Mouse (Mus musculus) heart, embryonic 12.5 days (tissue): Measurements from ENCODE around the gene Zfp319. TPM values are rescaled to one million over a fixed set of nuclear protein-coding genes. Genes with fewer than 3 reads are reported as not detected.

Experiments
- ATAC-seq: fragments of 200-750 bp; cut with Nextera tagmentation; 2 replicates; pipeline ENCODE4 v1.8.0; 2017; ENCODE audit warnings: moderate TSS enrichment, moderate library complexity; ENCODE audit not compliant: insufficient number of reproducible peaks, low FRiP score
- H3K27ac ChIP-seq: fragments of 300-500 bp; sonication (generic); 2 replicates; pipeline ENCODE4 v1.5.1; 2016; ENCODE audit warnings: mild to moderate bottlenecking, moderate library complexity; ENCODE audit not compliant: poor library complexity, severe bottlenecking
- H3K27me3 ChIP-seq: fragments of 300-500 bp; sonication (generic); replicated peaks from 2 replicates; pipeline ENCODE4 v1.6.1; 2016; ENCODE audit warnings: mild to moderate bottlenecking, moderate library complexity
- H3K36me3 ChIP-seq: fragments of 300-500 bp; sonication (generic); 2 replicates; pipeline ENCODE4 v1.6.1; 2016; ENCODE audit warnings: mild to moderate bottlenecking, moderate library complexity
- H3K4me1 ChIP-seq: fragments of 300-500 bp; sonication (generic); replicated peaks from 2 replicates; pipeline ENCODE4 v1.6.1; 2016; ENCODE audit warnings: mild to moderate bottlenecking
- H3K4me2 ChIP-seq: fragments of 300-500 bp; sonication (generic); 2 replicates; pipeline ENCODE4 v1.6.1; 2016; ENCODE audit warnings: mild to moderate bottlenecking, moderate library complexity
- H3K4me3 ChIP-seq: fragments of 300-500 bp; sonication (generic); 2 replicates; pipeline ENCODE4 v1.5.1; 2016; ENCODE audit warnings: mild to moderate bottlenecking
- H3K9ac ChIP-seq: fragments of 300-500 bp; sonication (generic); 2 replicates; pipeline ENCODE4 v1.6.1; 2016; ENCODE audit warnings: mild to moderate bottlenecking, moderate library complexity
- H3K9me3 ChIP-seq: fragments of 300-500 bp; sonication (generic); replicated peaks from 2 replicates; pipeline ENCODE4 v1.6.1; 2016; ENCODE audit warnings: mild to moderate bottlenecking, moderate library complexity
- WGBS: fragments of 180-500 bp; shearing (Covaris S2); methylation state at CpG from one replicate; pipeline ENCODE4 v1.1.7; 2016; 5-methylcytosine and 5-hydroxymethylcytosine counted together
- polyA plus RNA-seq: library from polyadenylated mRNA; unstranded; fragments of >200 nt; fragmentation: Nextera tagmentation; extraction: Ambion mirVana; gene quantifications from 2 replicates; pipeline ENCODE4 v1.2.1, GENCODE M21; 2016

Gene Zfp319
- polyA plus RNA-seq, 1 experiment from 2014 or later, result 8.6 TPM

GRCm38 (mm10) chr8:95327866-95328465, 3.8 kb downstream of the Zfp319 start:
- Histone ChIP-seq H3K4me1 (peaks cover 49% of the 10 kb centered on the region), H3K4me2 (no peak overlapping the region), H3K9me3 (no peaks in the 10 kb centered on the region), H3K27ac (no peak overlapping the region), H3K27me3 (no peaks in the 10 kb centered on the region), H3K9ac (no peak overlapping the region), H3K36me3 (peaks cover 56% of the 10 kb centered on the region), H3K4me3 (no peak overlapping the region)
- 81% methylated on average over 46 of the region's 46 CpGs for WGBS
- ATAC-seq, result no peak

GRCm38 (mm10) chr8:95326822-95327221, 4.9 kb downstream of the Zfp319 start:
- no peak overlapping the region for H3K27ac ChIP-seq
- no peaks in the 10 kb centered on the region for H3K27me3 ChIP-seq
- no peak overlapping the region for H3K4me3 ChIP-seq
- no peak overlapping the region for H3K4me2 ChIP-seq
- H3K4me1 ChIP-seq, result peaks cover 52% of the 10 kb centered on the region
- H3K9ac ChIP-seq, result no peak overlapping the region
- no peak for ATAC-seq
- H3K9me3 ChIP-seq, result no peaks in the 10 kb centered on the region
- 87% methylated on average over 5 of the region's 5 CpGs for WGBS
- peaks cover 56% of the 10 kb centered on the region for H3K36me3 ChIP-seq

- Histone ChIP-seq H3K36me3 (peaks cover 54% of the 10 kb centered on the region), H3K27ac (no peak overlapping the region), H3K4me2 (no peak overlapping the region), H3K4me3 (no peak overlapping the region), H3K27me3 (peaks cover 4% of the 10 kb centered on the region), H3K9me3 (no peaks in the 10 kb centered on the region), H3K9ac (no peak overlapping the region), H3K4me1 (peaks cover 58% of the 10 kb centered on the region)
- WGBS, result 58% methylated on average over 5 of the region's 5 CpGs
- no peak for ATAC-seq
Measured at GRCm38 (mm10) chr8:95324646-95325045, 7.1 kb downstream of the Zfp319 start.

GRCm38 (mm10) chr8:95323201-95323600, 8.5 kb downstream of the Zfp319 start:
- Histone ChIP-seq H3K4me1 (peaks cover 54% of the 10 kb centered on the region), H3K9me3 (0 out of 2 replicates have a peak, but pooled peaks cover under 1% of the 10 kb centered on the region), H3K4me3 (no peak overlapping the region), H3K27ac (no peak overlapping the region), H3K36me3 (peaks cover 40% of the 10 kb centered on the region), H3K9ac (no peak overlapping the region), H3K4me2 (no peak overlapping the region), H3K27me3 (peaks cover 11% of the 10 kb centered on the region)
- no peak for ATAC-seq
- 71% methylated on average over 3 of the region's 3 CpGs for WGBS

- H3K9me3 ChIP-seq, result peaks cover 3% of the 10 kb centered on the region; the same call in 1 of the 2 replicates
- peaks cover 14% of the 10 kb centered on the region for H3K36me3 ChIP-seq
- H3K4me3 ChIP-seq, result peak overlapping the region; percentile 52
- no peak overlapping the region for H3K27ac ChIP-seq
- WGBS, result 3% methylated on average over 41 of the region's 41 CpGs
- peak; percentile 72 for ATAC-seq
- H3K27me3 ChIP-seq, result peaks cover 11% of the 10 kb centered on the region
- peaks cover 39% of the 10 kb centered on the region for H3K4me1 ChIP-seq
- H3K9ac ChIP-seq, result peak overlapping the region; percentile 67; the same call in 1 of the 2 replicates
- H3K4me2 ChIP-seq, result peak overlapping the region; percentile 95
Measured at GRCm38 (mm10) chr8:95320224-95321139, 11.3 kb downstream of the Zfp319 start.

GRCm38 (mm10) chr8:95315350-95315749, 16.4 kb downstream of the Zfp319 start:
- 93% methylated on average over 1 of the region's 1 CpGs for WGBS
- Histone ChIP-seq H3K36me3 (no peaks in the 10 kb centered on the region), H3K27me3 (peaks cover 15% of the 10 kb centered on the region), H3K4me3 (no peak overlapping the region), H3K9ac (no peak overlapping the region), H3K4me2 (no peak overlapping the region), H3K27ac (no peak overlapping the region), H3K4me1 (peaks cover 6% of the 10 kb centered on the region), H3K9me3 (peaks cover 3% of the 10 kb centered on the region; the same call in 1 of the 2 replicates)
- ATAC-seq, result no peak

GRCm38 (mm10) chr8:95314707-95315106, 17.0 kb downstream of the Zfp319 start:
- Histone ChIP-seq H3K9me3 (peaks cover 3% of the 10 kb centered on the region; the same call in 1 of the 2 replicates), H3K4me1 (peaks cover under 1% of the 10 kb centered on the region; the same call in 1 of the 2 replicates), H3K27me3 (peaks cover 12% of the 10 kb centered on the region), H3K4me3 (no peak overlapping the region), H3K27ac (no peak overlapping the region), H3K9ac (no peak overlapping the region), H3K4me2 (no peak overlapping the region), H3K36me3 (no peaks in the 10 kb centered on the region)
- ATAC-seq, result no peak
- 68% methylated on average over 2 of the region's 2 CpGs for WGBS

- 81% methylated on average over 6 of the region's 6 CpGs for WGBS
- no peak overlapping the region for H3K27ac ChIP-seq
- H3K9ac ChIP-seq, result no peak overlapping the region
- H3K27me3 ChIP-seq, result peaks cover 4% of the 10 kb centered on the region; the same call in 1 of the 2 replicates
- peaks cover 7% of the 10 kb centered on the region; the same call in 1 of the 2 replicates for H3K4me1 ChIP-seq
- no peak overlapping the region for H3K4me2 ChIP-seq
- H3K36me3 ChIP-seq, result no peaks in the 10 kb centered on the region
- ATAC-seq, result no peak
- no peak overlapping the region for H3K4me3 ChIP-seq
- peaks cover 3% of the 10 kb centered on the region; the same call in 1 of the 2 replicates for H3K9me3 ChIP-seq
Measured at GRCm38 (mm10) chr8:95313857-95314256, 17.9 kb downstream of the Zfp319 start.

GRCm38 (mm10) chr8:95312836-95313235, 18.9 kb downstream of the Zfp319 start:
- Histone ChIP-seq H3K36me3 (no peaks in the 10 kb centered on the region), H3K27me3 (peaks cover 4% of the 10 kb centered on the region; the same call in 1 of the 2 replicates), H3K9ac (no peak overlapping the region), H3K4me2 (no peak overlapping the region), H3K27ac (no peak overlapping the region), H3K4me3 (no peak overlapping the region), H3K4me1 (peaks cover 7% of the 10 kb centered on the region; the same call in 1 of the 2 replicates), H3K9me3 (no peaks in the 10 kb centered on the region)
- 66% methylated on average over 18 of the region's 18 CpGs for WGBS
- no peak; the same call in 1 of the 2 replicates for ATAC-seq

GRCm38 (mm10) chr8:95310342-95310970, 21.3 kb downstream of the Zfp319 start, which contains the start of gene Tepp:
Gene Tepp (plus strand): TSS chr8:95310566.
- peaks cover 14% of the 10 kb centered on the region; the same call in 1 of the 2 replicates for H3K27me3 ChIP-seq
- H3K4me3 ChIP-seq, result no peak within 1 kb of the TSS
- H3K4me1 ChIP-seq, result peaks cover 16% of the 10 kb centered on the region; the same call in 1 of the 2 replicates
- no peak within 1 kb of the TSS for H3K27ac ChIP-seq
- ATAC-seq, result no peak
- no peak within 1 kb of the TSS for H3K4me2 ChIP-seq
- no peaks in the 10 kb centered on the region for H3K9me3 ChIP-seq
- 29% methylated on average over 6 of the region's 6 CpGs for WGBS
- no peaks in the 10 kb centered on the region for H3K36me3 ChIP-seq
- no peak within 1 kb of the TSS for H3K9ac ChIP-seq
